In the genomic region with DNA sequence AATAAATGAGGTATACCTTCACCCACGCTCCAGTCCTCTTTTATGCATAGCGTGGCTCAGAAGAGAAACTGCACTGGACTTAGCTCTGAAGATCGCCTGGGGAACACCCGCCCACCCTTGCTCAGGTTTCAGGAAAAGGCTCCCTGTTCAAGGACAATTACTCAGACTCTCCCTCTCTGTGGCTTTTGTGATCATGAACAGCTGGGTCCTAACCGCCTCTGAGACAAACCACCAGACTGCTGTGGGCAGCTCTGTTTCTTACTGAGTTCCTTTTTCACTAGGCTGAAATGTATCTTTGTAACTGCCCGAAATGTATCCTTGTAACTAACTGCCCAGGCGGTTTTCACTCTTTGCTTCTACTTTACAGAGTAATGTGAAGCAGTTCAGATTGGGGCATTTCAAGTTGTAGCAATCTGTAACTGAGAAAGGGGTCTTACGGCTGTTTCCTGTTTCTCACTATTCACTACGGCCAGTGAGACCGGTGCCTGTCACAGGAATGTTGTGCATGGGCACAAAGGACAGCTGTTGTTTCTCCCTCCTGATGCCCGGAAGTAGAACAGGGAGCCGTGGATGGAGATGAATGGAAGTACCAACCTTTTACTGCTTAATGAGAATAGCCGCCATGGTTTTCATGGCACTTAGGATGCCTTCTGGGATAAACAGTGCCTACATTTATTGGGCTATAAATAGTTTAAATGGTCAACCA, we compare ENCODE assay signal across 9 mouse cellular contexts. TPM values are rescaled to one million over a fixed set of nuclear protein-coding genes. Genes with fewer than 3 reads are reported as not detected.
DNase-seq lines count a peak whose midpoint lies in the region; ATAC-seq and TF ChIP-seq lines count a peak whose summit lies in the region.
"Had no signal": no experiment of that assay in that cellular context is flagged by ENCODE, and none has a peak within 500 bp of the region (broad histone marks: within the 10 kb centered on the region; RNA-seq: fewer than 3 reads in every experiment).

No protein-coding gene starts in this region.

- peak overlapping the region; percentile 35 for H3K27ac ChIP-seq in heart, embryonic 11.5 days (ENCODE audit: low read depth, low read length)
- H3K27ac ChIP-seq in intestine, postnatal 0 days (ENCODE audit: low read depth, low read length), result 0 out of 2 replicates have a peak overlapping the region, but pooled peaks have one; percentile 11
- peak overlapping the region; percentile 76 for H3K27ac ChIP-seq in stomach, embryonic 15.5 days
- H3K27ac ChIP-seq: liver, embryonic 14.5 days had no signal

- H3K4me3 ChIP-seq in heart, embryonic 11.5 days (ENCODE audit: low read depth, low read length), result no peak overlapping the region
- H3K4me3 ChIP-seq in intestine, postnatal 0 days (ENCODE audit: low read depth, low read length), result no peak overlapping the region
- H3K4me3 ChIP-seq in stomach, embryonic 15.5 days (replicated peaks), result 0 out of 2 replicates have a peak overlapping the region, but pooled peaks have one; percentile 8

- no peak for TF ChIP-seq CTCF in intestine, postnatal 0 days (IDR thresholded peaks at IDR 0.05; ENCODE audit: low read depth)

- H3K27me3 ChIP-seq in heart, embryonic 11.5 days (ENCODE audit: control insufficient read depth, insufficient read depth, low read length), result no peaks in the 10 kb centered on the region
- no peaks in the 10 kb centered on the region for H3K27me3 ChIP-seq in intestine, postnatal 0 days (replicated peaks; ENCODE audit: control insufficient read depth, insufficient read depth, low read length)
- no peaks in the 10 kb centered on the region for H3K27me3 ChIP-seq in stomach, embryonic 15.5 days (replicated peaks)

- DNase-seq in heart, adult 18-20 months, result no peak
- DNase-seq in right cerebral cortex, postnatal 25 days, result peak; percentile 61
- no peak for DNase-seq in right cerebral cortex, postnatal 14 days
- no peak for DNase-seq in cerebellum, adult 18-20 months
- no peak for DNase-seq in urinary bladder, postnatal 36 days (ENCODE audit: low spot score in 2 of 2)

- 63% methylated on average over 13 of the region's 13 CpGs for WGBS in heart, embryonic 11.5 days (ENCODE audit: insufficient replicate concordance)
- WGBS in intestine, postnatal 0 days, result 31% methylated on average over 13 of the region's 13 CpGs
- WGBS in stomach, embryonic 15.5 days, result 35% methylated on average over 13 of the region's 13 CpGs

- H3K4me1 ChIP-seq in heart, embryonic 11.5 days (ENCODE audit: control insufficient read depth, insufficient read depth, low read length), result peaks cover 11% of the 10 kb centered on the region
- no peaks in the 10 kb centered on the region; the same call in 1 of the 2 replicates for H3K4me1 ChIP-seq in intestine, postnatal 0 days (replicated peaks; ENCODE audit: control insufficient read depth, insufficient read depth, low read length)
- H3K4me1 ChIP-seq in stomach, embryonic 15.5 days, result peaks cover 20% of the 10 kb centered on the region; the same call in 1 of the 2 replicates

- peaks cover 3% of the 10 kb centered on the region; the same call in 1 of the 2 replicates for H3K36me3 ChIP-seq in heart, embryonic 11.5 days (ENCODE audit: control insufficient read depth, insufficient read depth, low read length)
- 0 out of 2 replicates have a peak, but pooled peaks cover 1% of the 10 kb centered on the region for H3K36me3 ChIP-seq in intestine, postnatal 0 days (ENCODE audit: control insufficient read depth, insufficient read depth)
- H3K36me3 ChIP-seq in stomach, embryonic 15.5 days, result no peaks in the 10 kb centered on the region

- no peak for ATAC-seq in heart, embryonic 11.5 days (replicated peaks; ENCODE audit: insufficient number of reproducible peaks, low FRiP score, low TSS enrichment)
- 0 out of 2 replicates have a peak, but pooled peaks have one; percentile 5 for ATAC-seq in intestine, postnatal 0 days
- ATAC-seq in stomach, embryonic 15.5 days (ENCODE audit: insufficient read depth, low FRiP score, low read depth), result peak; percentile 66; the same call in 1 of the 2 replicates

- H3K4me2 ChIP-seq in heart, embryonic 11.5 days, result no peak overlapping the region; the same call in 1 of the 2 replicates
- H3K4me2 ChIP-seq in intestine, postnatal 0 days (replicated peaks; ENCODE audit: low read depth), result peak overlapping the region; percentile 21
- H3K4me2 ChIP-seq in stomach, embryonic 15.5 days, result peak overlapping the region; percentile 14; the same call in 1 of the 2 replicates

- H3K9ac ChIP-seq in heart, embryonic 11.5 days (ENCODE audit: low read depth, low read length), result no peak overlapping the region
- H3K9ac ChIP-seq in intestine, postnatal 0 days (ENCODE audit: low read depth, low read length), result no peak overlapping the region
- H3K9ac ChIP-seq in stomach, embryonic 15.5 days, result no peak overlapping the region
- H3K9ac ChIP-seq: liver, embryonic 14.5 days had no signal

- H3K9me3 ChIP-seq in heart, embryonic 11.5 days (replicated peaks; ENCODE audit: control insufficient read depth, low read length), result no peaks in the 10 kb centered on the region
- H3K9me3 ChIP-seq in intestine, postnatal 0 days (ENCODE audit: control insufficient read depth), result no peaks in the 10 kb centered on the region
- H3K9me3 ChIP-seq in stomach, embryonic 15.5 days, result no peaks in the 10 kb centered on the region

RNA-seq across cellular contexts. Expression of a gene that starts 59.3 kb away (rescaled TPM):
- 18.5 and 24.8 TPM in 2 replicates for polyA plus RNA-seq in heart, embryonic 11.5 days (2014; fragmentation: Nextera tagmentation; extraction: Ambion mirVana)
- 1 to 10 TPM; 2.8 to 3.1 TPM for total RNA-seq in heart, adult 18-20 months (2021)
- polyA plus RNA-seq in intestine, postnatal 0 days (2015; fragmentation: Nextera tagmentation; extraction: Ambion mirVana), result 10.2 and 10.9 TPM in 2 replicates
- 18.2 and 19.1 TPM in 2 replicates for polyA plus RNA-seq in stomach, embryonic 15.5 days (2015; fragmentation: Nextera tagmentation; extraction: Ambion mirVana)

Comparison
In these comparisons a context has a peak if more than half of its experiments do, and no peak if none do; other contexts are left out.
1. H3K27ac ChIP-seq: peak in every context shown above with its lines; median percentile 76 in stomach, embryonic 15.5 days; 35 in heart, embryonic 11.5 days; 11 in intestine, postnatal 0 days.